Mouse (Mus musculus) forebrain, embryonic 13.5 days (tissue): ENCODE results near the gene Foxn3. TPM values are rescaled to one million over a fixed set of nuclear protein-coding genes. Genes with fewer than 3 reads are reported as not detected.

Source experiments
- ATAC-seq: fragments of 200-750 bp; cut with Nextera tagmentation; 2 replicates; pipeline ENCODE4 v1.8.0; 2017
- H3K27ac ChIP-seq: fragments of 300-500 bp; sonication (generic); 2 replicates; pipeline ENCODE4 v1.5.1; 2015; ENCODE audit warnings: inconsistent platforms, mild to moderate bottlenecking, moderate library complexity
- H3K27me3 ChIP-seq: fragments of 300-500 bp; sonication (generic); 2 replicates; pipeline ENCODE4 v1.6.1; 2015; ENCODE audit warnings: mild to moderate bottlenecking, inconsistent platforms
- H3K36me3 ChIP-seq: fragments of 300-500 bp; sonication (generic); 2 replicates; pipeline ENCODE4 v1.6.1; 2015; ENCODE audit warnings: mild to moderate bottlenecking, inconsistent platforms; ENCODE audit not compliant: poor library complexity, severe bottlenecking
- H3K4me1 ChIP-seq: fragments of 300-500 bp; sonication (generic); 2 replicates; pipeline ENCODE4 v1.6.1; 2015; ENCODE audit warnings: inconsistent platforms
- H3K4me2 ChIP-seq: fragments of 300-500 bp; sonication (generic); 2 replicates; pipeline ENCODE4 v1.6.1; 2015; ENCODE audit warnings: inconsistent platforms, mild to moderate bottlenecking, moderate library complexity
- H3K4me3 ChIP-seq: fragments of 300-500 bp; sonication (generic); 2 replicates; pipeline ENCODE4 v1.5.1; 2015; ENCODE audit warnings: mild to moderate bottlenecking, inconsistent platforms
- H3K9ac ChIP-seq: fragments of 300-500 bp; sonication (generic); 2 replicates; pipeline ENCODE4 v1.6.1; 2015; ENCODE audit warnings: mild to moderate bottlenecking, inconsistent platforms
- H3K9me3 ChIP-seq: fragments of 300-500 bp; sonication (generic); replicated peaks from 2 replicates; pipeline ENCODE4 v1.6.1; 2016; ENCODE audit warnings: inconsistent platforms
- WGBS: fragments of 180-500 bp; shearing (Covaris S2); methylation state at CpG from one replicate; pipeline ENCODE4 v1.1.7; 2015; 5-methylcytosine and 5-hydroxymethylcytosine counted together
- polyA plus RNA-seq: library from polyadenylated mRNA; unstranded; fragments of >200 nt; fragmentation: Nextera tagmentation; extraction: Ambion mirVana; gene quantifications from 2 replicates; pipeline ENCODE4 v1.2.1, GENCODE M21; 2015

The Foxn3 gene
- polyA plus RNA-seq, 1 experiment from 2014 or later, result 83.5 TPM

DNA sequence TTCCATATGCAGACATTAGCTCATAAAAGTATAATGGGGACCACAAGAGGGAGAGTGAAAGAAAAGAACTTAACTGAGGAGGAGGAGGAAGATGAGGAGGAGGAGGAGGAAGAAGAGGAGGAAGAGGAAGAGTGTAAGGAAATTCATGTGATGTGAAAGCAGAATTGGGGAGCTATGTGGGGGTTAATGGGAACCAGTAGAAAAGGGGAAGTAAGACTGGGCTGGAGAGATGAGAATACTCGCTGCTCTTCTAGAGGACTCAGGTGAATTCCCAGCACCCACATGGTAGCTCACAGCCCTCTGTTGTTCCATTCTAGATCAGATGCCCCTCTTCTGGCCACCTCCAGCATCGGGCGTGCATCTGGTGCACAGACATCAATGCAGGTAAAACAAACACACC lies 83.0 kb downstream of the Foxn3 start:
- Histone ChIP-seq H3K4me1 (no peaks in the 10 kb centered on the region), H3K36me3 (peaks cover 12% of the 10 kb centered on the region; the same call in 1 of the 2 replicates), H3K4me3 (no peak overlapping the region), H3K27me3 (no peaks in the 10 kb centered on the region), H3K4me2 (no peak overlapping the region), H3K9ac (no peak overlapping the region), H3K27ac (no peak overlapping the region), H3K9me3 (peaks cover 4% of the 10 kb centered on the region)
- WGBS, result 89% methylated on average over 3 of the region's 3 CpGs
- no peak for ATAC-seq

- peak; percentile 83 for ATAC-seq
- H3K9me3 ChIP-seq, result peaks cover 4% of the 10 kb centered on the region
- H3K27me3 ChIP-seq, result no peaks in the 10 kb centered on the region
- no peak overlapping the region for H3K9ac ChIP-seq
- 13% methylated on average over 5 of the region's 5 CpGs for WGBS
- H3K4me1 ChIP-seq, result peaks cover 33% of the 10 kb centered on the region
- H3K27ac ChIP-seq, result peak overlapping the region; percentile 69
- H3K4me3 ChIP-seq, result no peak overlapping the region
- no peak overlapping the region for H3K4me2 ChIP-seq
- H3K36me3 ChIP-seq, result no peaks in the 10 kb centered on the region
Measured at GRCm38 (mm10) chr12:99474176-99474575, 89.2 kb downstream of the Foxn3 start.

DNA sequence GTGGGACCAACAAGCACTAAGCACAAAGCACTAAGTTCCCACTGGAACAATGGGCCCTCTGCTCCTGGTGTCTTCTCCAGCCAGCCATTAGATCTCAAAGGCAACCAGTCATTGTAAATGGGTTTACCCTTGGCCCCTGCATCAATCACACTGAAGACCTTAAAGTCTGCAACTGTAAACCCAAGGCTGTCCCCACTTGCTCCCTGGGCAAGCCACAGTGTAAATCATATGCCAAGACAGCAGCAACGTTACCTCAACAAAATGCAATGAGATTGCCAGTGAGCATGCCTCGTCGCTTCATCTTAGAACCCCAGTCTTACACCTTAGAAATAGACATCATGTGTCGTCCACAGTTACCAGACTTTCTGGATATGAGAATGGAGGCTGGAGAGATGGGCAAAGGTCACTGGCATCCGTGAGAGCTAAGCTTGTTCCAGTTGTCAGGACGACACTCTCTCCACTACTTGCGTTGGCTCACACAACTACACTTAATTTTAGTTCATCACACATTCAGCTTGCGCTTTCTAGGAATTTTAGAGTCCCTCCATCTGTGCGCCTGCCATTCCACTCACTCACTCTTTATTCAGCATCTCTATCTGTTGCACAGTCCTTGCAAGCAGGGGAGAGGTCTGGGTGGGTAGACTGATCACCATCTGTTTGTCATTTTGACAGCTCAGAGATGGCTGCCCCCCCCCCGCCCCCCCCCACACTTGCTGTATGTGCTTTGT lies 89.8 kb downstream of the Foxn3 start:
- Histone ChIP-seq H3K4me3 (no peak overlapping the region), H3K4me1 (peaks cover 37% of the 10 kb centered on the region), H3K27me3 (no peaks in the 10 kb centered on the region), H3K9me3 (no peaks in the 10 kb centered on the region), H3K27ac (peak overlapping the region; percentile 69), H3K4me2 (no peak overlapping the region), H3K36me3 (no peaks in the 10 kb centered on the region), H3K9ac (no peak overlapping the region)
- 63% methylated on average over 10 of the region's 10 CpGs for WGBS
- peak; percentile 88 for ATAC-seq

GRCm38 (mm10) chr12:99471431-99471830 lies 92.0 kb downstream of the Foxn3 start:
- Histone ChIP-seq H3K9ac (no peak overlapping the region), H3K4me3 (no peak overlapping the region), H3K36me3 (no peaks in the 10 kb centered on the region), H3K4me2 (no peak overlapping the region), H3K9me3 (no peaks in the 10 kb centered on the region), H3K27me3 (no peaks in the 10 kb centered on the region), H3K27ac (no peak overlapping the region), H3K4me1 (peaks cover 56% of the 10 kb centered on the region)
- WGBS, result 81% methylated on average over 7 of the region's 7 CpGs
- ATAC-seq, result no peak

DNA sequence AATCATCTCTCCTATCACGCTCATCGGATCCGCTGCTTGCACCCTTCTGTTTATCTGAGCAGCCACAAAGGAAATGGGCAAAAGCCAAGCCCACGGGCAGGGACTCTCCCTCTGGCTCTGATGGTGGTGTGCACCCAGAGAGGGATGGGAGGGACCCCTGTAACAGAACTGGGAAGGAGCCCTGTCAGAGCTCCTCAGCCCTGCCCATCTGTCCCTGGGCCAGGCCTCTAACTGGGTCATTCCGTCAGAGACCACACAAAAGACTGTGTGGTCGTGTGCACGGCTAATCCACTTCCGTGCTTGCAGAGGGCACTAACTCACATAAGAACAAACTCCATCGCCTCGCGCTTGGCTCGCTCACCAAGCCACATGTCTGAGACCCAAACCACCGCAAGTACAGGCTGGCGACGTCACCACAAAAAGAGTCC lies 95.5 kb downstream of the Foxn3 start:
- WGBS, result 37% methylated on average over 15 of the region's 15 CpGs
- Histone ChIP-seq H3K4me3 (no peak overlapping the region), H3K36me3 (no peaks in the 10 kb centered on the region), H3K4me2 (peak overlapping the region; percentile 19; the same call in 1 of the 2 replicates), H3K4me1 (peaks cover 42% of the 10 kb centered on the region), H3K27me3 (no peaks in the 10 kb centered on the region), H3K27ac (peak overlapping the region; percentile 70), H3K9ac (peak overlapping the region; percentile 46; the same call in 1 of the 2 replicates), H3K9me3 (no peaks in the 10 kb centered on the region)
- peak; percentile 73 for ATAC-seq

- Histone ChIP-seq H3K9ac (peak overlapping the region; percentile 46; the same call in 1 of the 2 replicates), H3K36me3 (no peaks in the 10 kb centered on the region), H3K27ac (peak overlapping the region; percentile 70)
Measured at GRCm38 (mm10) chr12:99467256-99467883, 96.0 kb downstream of the Foxn3 start.

GRCm38 (mm10) chr12:99466426-99466825 lies 97.0 kb downstream of the Foxn3 start:
- H3K4me2 ChIP-seq, result no peak overlapping the region
- H3K9me3 ChIP-seq, result no peaks in the 10 kb centered on the region
- H3K4me1 ChIP-seq, result peaks cover 40% of the 10 kb centered on the region
- no peaks in the 10 kb centered on the region for H3K27me3 ChIP-seq
- no peaks in the 10 kb centered on the region for H3K36me3 ChIP-seq
- H3K27ac ChIP-seq, result peak overlapping the region; percentile 37
- no peak overlapping the region for H3K9ac ChIP-seq
- no peak for ATAC-seq
- H3K4me3 ChIP-seq, result no peak overlapping the region
- WGBS, result 39% methylated on average over 5 of the region's 5 CpGs

More at GRCm38 (mm10) chr12:99467256-99467883, 96.0 kb downstream of the Foxn3 start:
- H3K4me1 ChIP-seq, result peaks cover 40% of the 10 kb centered on the region
- no peaks in the 10 kb centered on the region for H3K27me3 ChIP-seq
- H3K4me3 ChIP-seq, result no peak overlapping the region
- H3K9me3 ChIP-seq, result no peaks in the 10 kb centered on the region
- ATAC-seq, result peak; percentile 28; the same call in 1 of the 2 replicates
- whole genome bisulfite sequencing, result 77% methylated on average over 12 of the region's 12 CpGs
- H3K4me2 ChIP-seq, result no peak overlapping the region; the same call in 1 of the 2 replicates

DNA sequence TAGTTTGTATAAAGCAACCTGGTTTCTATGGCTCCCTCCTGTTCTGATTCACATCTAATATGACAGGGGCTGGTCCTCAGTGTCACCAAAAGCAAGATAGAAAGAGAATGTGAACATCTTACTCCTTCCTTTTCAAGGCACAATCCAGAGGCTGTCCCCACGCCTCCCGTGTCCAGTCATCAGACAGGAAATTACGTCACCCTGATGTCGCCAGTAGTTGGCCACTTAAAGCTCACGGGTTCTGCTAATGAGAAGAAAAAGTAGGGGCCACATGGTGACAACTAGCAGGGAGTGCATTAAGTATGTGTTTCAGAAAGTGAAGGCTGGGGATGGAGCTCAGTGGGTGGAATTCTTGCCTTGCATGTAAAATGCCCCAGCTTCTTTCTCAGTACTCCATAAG lies 99.1 kb downstream of the Foxn3 start:
- peaks cover 30% of the 10 kb centered on the region for H3K4me1 ChIP-seq
- no peaks in the 10 kb centered on the region for H3K36me3 ChIP-seq
- no peaks in the 10 kb centered on the region for H3K9me3 ChIP-seq
- H3K4me2 ChIP-seq, result no peak overlapping the region
- no peak overlapping the region for H3K4me3 ChIP-seq
- no peaks in the 10 kb centered on the region for H3K27me3 ChIP-seq
- H3K9ac ChIP-seq, result no peak overlapping the region
- 81% methylated on average over 5 of the region's 5 CpGs for WGBS
- no peak for ATAC-seq
- H3K27ac ChIP-seq, result no peak overlapping the region

- Histone ChIP-seq H3K9me3 (no peaks in the 10 kb centered on the region), H3K4me2 (no peak overlapping the region), H3K27me3 (no peaks in the 10 kb centered on the region), H3K36me3 (no peaks in the 10 kb centered on the region), H3K4me3 (no peak overlapping the region), H3K27ac (no peak overlapping the region), H3K4me1 (peaks cover 24% of the 10 kb centered on the region), H3K9ac (no peak overlapping the region)
- no peak for ATAC-seq
- 89% methylated on average over 1 of the region's 1 CpGs for WGBS
Measured at GRCm38 (mm10) chr12:99462846-99463245, 100.5 kb downstream of the Foxn3 start.

- Histone ChIP-seq H3K27ac (no peak overlapping the region), H3K4me2 (no peak overlapping the region), H3K9ac (no peak overlapping the region), H3K4me3 (no peak overlapping the region), H3K4me1 (peaks cover 25% of the 10 kb centered on the region), H3K27me3 (no peaks in the 10 kb centered on the region), H3K9me3 (no peaks in the 10 kb centered on the region), H3K36me3 (no peaks in the 10 kb centered on the region)
- ATAC-seq, result no peak
Measured at GRCm38 (mm10) chr12:99462302-99462701, 101.1 kb downstream of the Foxn3 start.

DNA sequence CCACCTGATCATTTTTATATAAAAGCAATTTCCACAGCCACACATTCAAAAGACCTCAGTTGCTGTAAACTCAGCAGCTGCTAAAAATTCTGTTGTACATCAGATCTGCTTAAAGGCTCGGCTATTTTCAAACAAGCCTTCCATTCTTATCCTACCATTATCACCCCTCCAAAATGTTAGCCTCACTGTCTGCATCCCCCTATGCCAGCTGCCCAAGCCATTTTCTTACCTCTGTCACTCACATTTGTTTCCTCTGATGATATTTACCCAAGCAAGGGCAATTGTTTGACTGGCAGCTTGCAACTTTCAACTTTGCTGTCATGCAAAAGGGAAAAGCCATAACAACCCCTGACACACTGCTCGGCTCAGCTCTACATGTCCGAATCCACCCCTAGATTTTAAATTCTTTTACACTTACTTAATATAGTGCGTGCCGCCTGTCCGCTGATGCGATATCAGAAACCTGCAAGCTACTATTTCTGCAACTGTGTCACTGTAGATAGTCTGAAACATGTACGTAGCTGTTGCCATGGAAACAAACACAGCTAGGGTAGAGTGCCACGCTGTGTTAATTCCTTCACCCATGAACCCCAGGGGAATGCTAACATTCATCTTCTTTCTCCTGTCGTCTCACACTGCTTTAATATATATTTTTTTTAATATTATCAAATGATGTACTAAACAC lies 105.7 kb downstream of the Foxn3 start:
- H3K27ac ChIP-seq, result peak overlapping the region; percentile 41; the same call in 1 of the 2 replicates
- H3K27me3 ChIP-seq, result no peaks in the 10 kb centered on the region
- H3K4me2 ChIP-seq, result peak overlapping the region; percentile 30
- no peak overlapping the region for H3K9ac ChIP-seq
- H3K9me3 ChIP-seq, result no peaks in the 10 kb centered on the region
- WGBS, result 60% methylated on average over 10 of the region's 10 CpGs
- H3K36me3 ChIP-seq, result no peaks in the 10 kb centered on the region
- H3K4me1 ChIP-seq, result peaks cover 24% of the 10 kb centered on the region
- ATAC-seq, result peak; percentile 87
- H3K4me3 ChIP-seq, result no peak overlapping the region

- no peak for ATAC-seq
Measured at GRCm38 (mm10) chr12:99455580-99455979, 107.8 kb downstream of the Foxn3 start.

More at GRCm38 (mm10) chr12:99455580-99455979, 107.8 kb downstream of the Foxn3 start:
- Histone ChIP-seq H3K36me3 (no peaks in the 10 kb centered on the region), H3K9ac (no peak overlapping the region), H3K9me3 (no peaks in the 10 kb centered on the region), H3K27me3 (no peaks in the 10 kb centered on the region), H3K4me2 (no peak overlapping the region), H3K4me1 (peaks cover 24% of the 10 kb centered on the region), H3K27ac (no peak overlapping the region), H3K4me3 (no peak overlapping the region)
- 96% methylated on average over 8 of the region's 8 CpGs for WGBS
